In genomic region chr11:77872236-77872635, GRCm38 (mm10) we compare ENCODE assay signal across 9 mouse cellular contexts. TPM values are rescaled to one million over a fixed set of nuclear protein-coding genes. Genes with fewer than 3 reads are reported as not detected.
DNase-seq lines count a peak whose midpoint lies in the region; ATAC-seq lines count a peak whose summit lies in the region.
"Had no signal": no experiment of that assay in that cellular context is flagged by ENCODE, and none has a peak within 500 bp of the region (broad histone marks: within the 10 kb centered on the region; RNA-seq: fewer than 3 reads in every experiment).

No protein-coding gene starts in this region.

- no peak for ATAC-seq in heart, embryonic 13.5 days (ENCODE audit: extremely low read depth, insufficient number of reproducible peaks, low FRiP score, low TSS enrichment)
- peak; percentile 26; the same call in 1 of the 2 replicates for ATAC-seq in hindbrain, embryonic 14.5 days (ENCODE audit: low FRiP score)
- peak; percentile 24; the same call in 1 of the 2 replicates for ATAC-seq in midbrain, embryonic 13.5 days

- H3K9ac ChIP-seq in heart, embryonic 13.5 days: peak overlapping the region; percentile 66
- H3K9ac ChIP-seq in hindbrain, embryonic 14.5 days: peak overlapping the region; percentile 8; the same call in 1 of the 2 replicates
- H3K9ac ChIP-seq in midbrain, embryonic 13.5 days (replicated peaks): peak overlapping the region; percentile 1; the same call in 1 of the 2 replicates

- no peaks in the 10 kb centered on the region for H3K27me3 ChIP-seq in heart, embryonic 13.5 days (replicated peaks)
- H3K27me3 ChIP-seq in hindbrain, embryonic 14.5 days (ENCODE audit: control insufficient read depth, insufficient read depth, low read length): no peaks in the 10 kb centered on the region
- H3K27me3 ChIP-seq in midbrain, embryonic 13.5 days: peaks cover 12% of the 10 kb centered on the region
- H3K27me3 ChIP-seq: CH12.LX had no signal

- no peak overlapping the region; the same call in 1 of the 2 replicates for H3K27ac ChIP-seq in heart, embryonic 13.5 days (replicated peaks)
- H3K27ac ChIP-seq in hindbrain, embryonic 14.5 days: peak overlapping the region; percentile 80
- H3K27ac ChIP-seq in midbrain, embryonic 13.5 days: peak overlapping the region; percentile 69

- H3K36me3 ChIP-seq in heart, embryonic 13.5 days: peaks cover 9% of the 10 kb centered on the region
- no peaks in the 10 kb centered on the region for H3K36me3 ChIP-seq in hindbrain, embryonic 14.5 days (replicated peaks; ENCODE audit: control insufficient read depth, insufficient read depth)
- H3K36me3 ChIP-seq in midbrain, embryonic 13.5 days: no peaks in the 10 kb centered on the region

- peak overlapping the region; percentile 29 for H3K4me3 ChIP-seq in heart, embryonic 13.5 days
- no peak overlapping the region for H3K4me3 ChIP-seq in hindbrain, embryonic 14.5 days (replicated peaks; ENCODE audit: low read length)
- H3K4me3 ChIP-seq in midbrain, embryonic 13.5 days (replicated peaks): no peak overlapping the region

- intact Hi-C loops in heart, postnatal 36 days (cut with DNase I): no loop called here

- peaks cover 68% of the 10 kb centered on the region for H3K4me1 ChIP-seq in heart, embryonic 13.5 days
- peaks cover 67% of the 10 kb centered on the region for H3K4me1 ChIP-seq in hindbrain, embryonic 14.5 days (replicated peaks; ENCODE audit: control insufficient read depth, insufficient read depth, low read length)
- peaks cover 78% of the 10 kb centered on the region for H3K4me1 ChIP-seq in midbrain, embryonic 13.5 days (replicated peaks)

- peak overlapping the region; percentile 62 for H3K4me2 ChIP-seq in heart, embryonic 13.5 days
- H3K4me2 ChIP-seq in hindbrain, embryonic 14.5 days (replicated peaks): peak overlapping the region; percentile 30
- H3K4me2 ChIP-seq in midbrain, embryonic 13.5 days (replicated peaks): peak overlapping the region; percentile 26

- no peaks in the 10 kb centered on the region for H3K9me3 ChIP-seq in heart, embryonic 13.5 days
- no peaks in the 10 kb centered on the region for H3K9me3 ChIP-seq in hindbrain, embryonic 14.5 days (ENCODE audit: control insufficient read depth, low read length)
- H3K9me3 ChIP-seq in midbrain, embryonic 13.5 days: no peaks in the 10 kb centered on the region

- no peak for DNase-seq in heart, postnatal 36 days
- DNase-seq in cerebellum, adult 9-10 months: peak; percentile 92
- DNase-seq in hindbrain, embryonic 14.5 days (ENCODE audit: low spot score): peak; percentile 65
- no peak for DNase-seq in urinary bladder, adult 18-20 months (ENCODE audit: low spot score in 2 of 2)
- no peak for DNase-seq in testis, postnatal 10 days (ENCODE audit: low spot score)
- DNase-seq in adrenal gland, adult (ENCODE audit: inconsistent age in 2 of 2, low spot score in 1 of 2): no peak

- 2% methylated on average over 11 of the region's 11 CpGs for WGBS in heart, embryonic 13.5 days
- WGBS in hindbrain, embryonic 14.5 days: 3% methylated on average over 11 of the region's 11 CpGs
- WGBS in midbrain, embryonic 13.5 days: 5% methylated on average over 11 of the region's 11 CpGs

RNA-seq across cellular contexts. Expression of gene Pipox, which starts 21.7 kb away (rescaled TPM):
- 4.6 and 4.9 TPM in 2 replicates for polyA plus RNA-seq in heart, embryonic 13.5 days (2015; fragmentation: Nextera tagmentation; extraction: Ambion mirVana)
- total RNA-seq in heart, postnatal 36 days (2021): under 1 TPM; 0.53 to 0.89 TPM
- polyA plus RNA-seq in hindbrain, embryonic 14.5 days (2014; fragmentation: Nextera tagmentation; extraction: Ambion mirVana): 2.8 and 6.1 TPM in 2 replicates
- polyA plus RNA-seq in midbrain, embryonic 13.5 days (2015; fragmentation: Nextera tagmentation; extraction: Ambion mirVana): 8.6 and 11.0 TPM in 2 replicates

RNA-seq across cellular contexts. Expression of gene Sez6, which starts 58.4 kb away (rescaled TPM):
- polyA plus RNA-seq in heart, embryonic 13.5 days (2015; fragmentation: Nextera tagmentation; extraction: Ambion mirVana): 0.09 and 0.20 TPM in 2 replicates
- total RNA-seq in heart, postnatal 36 days (2021): under 1 TPM; 0.16 to 0.44 TPM
- polyA plus RNA-seq in hindbrain, embryonic 14.5 days (2014; fragmentation: Nextera tagmentation; extraction: Ambion mirVana): 110 TPM in 2 replicates
- polyA plus RNA-seq in midbrain, embryonic 13.5 days (2015; fragmentation: Nextera tagmentation; extraction: Ambion mirVana): 118 TPM in 2 replicates

Comparison
In these comparisons a context has a peak if more than half of its experiments do, and no peak if none do; other contexts are left out.
1. H3K9ac ChIP-seq: peak in every context shown above with its lines; median percentile 66 in heart, embryonic 13.5 days; 8 in hindbrain, embryonic 14.5 days; 1 in midbrain, embryonic 13.5 days.
2. DNase-seq: peak in cerebellum, adult 9-10 months (single experiment) and hindbrain, embryonic 14.5 days (single experiment); none in heart, postnatal 36 days (0 of 2), urinary bladder, adult 18-20 months (0 of 2), testis, postnatal 10 days (single experiment) and adrenal gland, adult (0 of 2).
3. RNA of gene Sez6, which starts 58.4 kb away (polyA plus RNA-seq): 118 TPM in midbrain, embryonic 13.5 days and 110 TPM in hindbrain, embryonic 14.5 days; 0.09 to 0.20 TPM in heart, embryonic 13.5 days; every median in the first group is over 10 times any median in the second.
4. Peak in every context shown above with its lines, with median percentiles within 50 percentile points of each other: H3K4me2 ChIP-seq.